Mouse (Mus musculus) heart, adult 18-20 months (tissue): ENCODE measurements around the gene Btbd35f29. TPM values are rescaled to one million over a fixed set of nuclear protein-coding genes. Genes with fewer than 3 reads are reported as not detected.
"Not testable (repeated sequence)": the region's sequence is repeated elsewhere in the genome, so short reads cannot be mapped to it uniquely, and the experiment has no call there.

Experiments used
- DNase-seq, 2 experiments: peaks; one replicate each; pipeline ENCODE4 v3.0.0; 2021 to 2022; ENCODE audit warnings: mixed read lengths in 1 of 2
- long read RNA-seq, 2 experiments: library from polyadenylated mRNA; stranded (forward); transcript quantifications; one replicate each; pipeline ENCODE4 v2.0.0; 2021
- total RNA-seq, 2 experiments: library from RNA; stranded (reverse); gene quantifications; 2 replicates each; pipeline ENCODE4 v1.2.3; 2021

Btbd35f29 gene
- not detected for total RNA-seq
- long read RNA-seq, experiment 1: 0 reads
- long read RNA-seq, experiment 2: 0 reads

DNA sequence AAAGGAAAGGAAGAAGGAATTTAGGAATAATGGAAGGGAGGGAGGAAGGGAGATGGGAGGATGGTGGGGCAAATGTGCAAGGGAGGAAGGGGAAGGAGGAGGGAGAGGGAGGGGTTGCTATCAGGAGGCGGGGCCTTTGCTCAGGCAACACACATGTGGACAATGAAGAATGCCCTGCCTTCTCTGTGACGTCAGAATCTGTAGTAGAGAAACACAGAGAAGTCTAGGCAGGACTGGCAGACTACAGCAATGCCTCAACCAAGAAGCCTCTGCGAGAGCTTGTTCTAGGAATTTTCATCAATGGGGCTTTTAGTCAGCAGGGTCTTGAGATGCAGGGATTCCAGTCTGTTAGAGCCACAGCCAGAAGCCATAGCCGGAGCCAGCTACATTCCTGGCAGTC lies at the start of gene Btbd35f29:
Btbd35f29 (plus strand) TSS at position 301 of the 400 bp plus-strand sequence.
- DNase-seq: not testable (repeated sequence)

- DNase-seq: not testable (repeated sequence)
These were observed 23.9 kb downstream of the Btbd35f29 start for GRCm38 (mm10) chrX:31141416-31141815.

DNA sequence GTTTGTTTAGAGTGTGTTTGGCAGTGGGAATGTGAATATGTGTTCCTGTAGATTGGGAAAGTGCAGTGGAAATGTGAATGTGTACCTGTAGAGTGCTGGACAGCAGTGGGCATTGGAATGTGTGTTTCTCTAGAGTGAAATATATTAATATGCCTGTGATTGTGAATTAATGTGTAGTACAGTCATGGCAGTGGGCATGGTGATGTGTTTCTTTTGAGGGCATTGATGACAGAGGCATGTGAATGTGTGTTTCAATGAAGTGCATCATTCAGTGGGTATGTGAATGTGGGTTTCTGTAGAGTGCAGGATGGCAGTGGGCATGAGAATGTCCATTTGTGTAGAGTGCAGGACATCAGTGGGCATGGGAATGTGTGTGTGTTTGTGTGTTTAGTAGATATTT lies 27.7 kb downstream of the Btbd35f29 start:
- DNase-seq: not testable (repeated sequence)

- DNase-seq: not testable (repeated sequence)
These were observed 28.4 kb downstream of the Btbd35f29 start for GRCm38 (mm10) chrX:31145835-31146234.

GRCm38 (mm10) chrX:31158534-31159085 lies 41.1 kb downstream of the Btbd35f29 start:
- not testable (repeated sequence) for DNase-seq

- not testable (repeated sequence) for DNase-seq
These were observed 42.2 kb downstream of the Btbd35f29 start for GRCm38 (mm10) chrX:31159450-31160322.

DNA sequence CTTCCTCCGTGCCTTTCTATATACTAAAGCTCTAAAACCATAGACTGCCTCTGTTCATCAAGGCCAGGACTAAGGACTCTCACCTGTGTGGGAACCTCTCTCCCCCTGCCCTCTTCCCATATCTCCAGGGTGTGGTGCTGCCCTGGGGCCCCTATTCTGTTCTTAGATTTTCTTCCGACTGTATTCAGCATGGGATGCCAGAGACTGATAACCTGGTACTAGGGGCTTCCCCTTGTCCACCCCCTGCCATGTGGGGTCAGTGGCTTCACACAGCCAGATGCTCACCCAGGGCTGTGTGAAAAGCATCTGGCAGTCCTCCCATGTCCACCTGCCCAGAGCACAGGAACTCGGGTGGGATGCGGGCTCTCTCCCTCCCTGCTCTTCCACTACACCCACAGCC lies 43.1 kb downstream of the Btbd35f29 start:
- DNase-seq: peak in 1 of 2 experiments; percentile 41

GRCm38 (mm10) chrX:31162638-31163037 lies 45.2 kb downstream of the Btbd35f29 start:
- DNase-seq: not testable (repeated sequence)

DNA sequence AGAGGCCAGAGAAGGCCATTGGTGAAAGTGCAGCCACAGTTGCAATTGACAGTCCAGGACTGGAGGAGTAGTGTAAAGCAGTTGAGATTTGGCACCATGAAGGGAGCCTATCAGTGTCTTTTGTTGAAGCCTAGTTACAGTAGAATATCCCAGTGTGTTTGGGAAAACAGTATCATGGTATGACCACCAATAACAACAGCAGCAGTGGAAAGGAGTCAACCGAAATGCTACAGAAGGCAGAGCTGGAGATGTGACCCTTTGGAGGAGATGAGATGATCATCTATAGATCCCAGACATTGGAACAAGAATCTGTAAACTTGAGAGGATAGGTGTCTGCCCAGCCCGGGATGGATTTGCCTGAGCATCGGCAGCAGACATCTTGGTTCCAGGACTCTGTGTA lies 47.7 kb downstream of the Btbd35f29 start:
- not testable (repeated sequence) for DNase-seq

Other genes starting within 250 kb of the Btbd35f29 start
- not detected for gene Spin2f, start 136.2 kb downstream of the Btbd35f29 start, total RNA-seq
- not detected for gene Btbd35f26, start 218.8 kb downstream of the Btbd35f29 start, total RNA-seq